Mouse (Mus musculus) spleen, postnatal 14 days (tissue): ENCODE results near the gene Rpl28.

Source experiments
- DNase-seq, 2 experiments: peaks; one replicate each; pipeline ENCODE4 v3.0.0; 2021 to 2022; ENCODE audit warnings: low spot score in 2 of 2

Gene Rpl28

GRCm38 (mm10) chr7:4835631-4836327 is 43.1 kb downstream of the Rpl28 start:
- no peak for DNase-seq

DNA sequence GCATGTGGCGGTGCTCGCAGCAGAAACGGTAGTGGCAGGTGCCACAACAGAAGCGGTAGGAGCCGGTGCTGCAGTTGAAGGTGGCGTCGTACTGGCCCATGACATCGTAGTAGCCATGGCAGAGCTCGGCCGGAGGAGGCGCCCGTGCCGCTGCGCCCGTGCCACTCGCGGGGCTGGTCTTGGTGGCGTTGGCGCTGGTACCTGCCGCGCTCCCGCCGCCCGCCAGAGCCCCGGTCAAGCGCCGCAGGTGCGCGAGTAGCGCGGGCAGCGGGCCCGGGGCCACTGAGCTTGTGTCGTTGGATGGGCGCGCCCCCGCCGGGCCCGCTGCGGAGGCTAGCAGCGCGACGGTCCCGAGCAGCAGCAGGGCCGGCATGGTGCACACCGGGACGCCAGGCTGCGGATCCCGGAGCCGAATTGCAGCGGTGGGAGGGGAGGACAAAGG is 43.7 kb downstream of the Rpl28 start:
- peak in 1 of 2 experiments; percentile 43 for DNase-seq

- DNase-seq, result no peak
Observed at GRCm38 (mm10) chr7:4837639-4838038, 45.0 kb downstream of the Rpl28 start.

DNA sequence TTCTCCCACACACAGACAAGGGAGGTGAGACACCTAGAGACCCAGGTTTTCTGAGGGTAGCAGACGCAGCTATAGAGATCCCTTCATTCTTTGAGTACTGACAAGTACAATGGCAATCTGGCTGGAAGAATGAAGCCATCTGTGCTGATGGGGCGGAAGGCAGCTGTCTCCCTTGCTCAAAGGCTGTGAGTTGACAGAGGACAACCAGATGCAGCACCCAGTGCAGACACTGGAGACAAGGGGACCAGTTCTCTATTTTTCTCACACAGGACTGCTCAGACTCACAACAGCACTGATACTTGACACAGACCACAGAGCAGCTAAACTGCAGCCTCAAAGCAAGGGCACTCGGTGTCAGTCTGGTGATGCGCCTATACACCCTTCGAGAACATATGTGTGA is 49.4 kb downstream of the Rpl28 start:
- DNase-seq, result no peak

DNA sequence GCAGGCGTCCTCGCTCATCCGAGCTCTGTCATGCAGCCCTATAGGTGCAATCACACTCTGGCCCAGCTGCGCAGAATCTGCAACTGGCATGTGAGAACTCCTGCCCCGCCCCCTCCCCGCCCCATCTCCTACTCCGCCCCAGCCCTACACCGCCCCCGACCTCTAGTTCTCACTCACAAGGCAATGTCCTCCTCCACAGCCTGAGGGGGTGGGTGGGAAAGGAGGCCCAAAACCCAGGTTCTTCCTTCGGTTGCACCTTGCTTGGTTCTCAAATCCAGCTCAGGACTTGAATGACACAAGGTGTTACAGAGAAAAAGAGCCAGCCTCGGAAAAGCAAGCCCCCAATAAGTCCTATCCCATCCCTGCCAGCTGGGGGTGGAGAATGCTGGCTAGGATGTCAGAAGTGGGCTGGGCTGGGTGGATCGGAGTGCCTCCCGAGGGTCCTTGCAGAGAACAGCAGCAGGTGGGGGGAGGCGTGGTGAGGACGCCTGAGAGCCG is 50.0 kb downstream of the Rpl28 start:
- no peak for DNase-seq

- DNase-seq, result no peak
Observed at GRCm38 (mm10) chr7:4843604-4844244, 51.0 kb downstream of the Rpl28 start.

DNA sequence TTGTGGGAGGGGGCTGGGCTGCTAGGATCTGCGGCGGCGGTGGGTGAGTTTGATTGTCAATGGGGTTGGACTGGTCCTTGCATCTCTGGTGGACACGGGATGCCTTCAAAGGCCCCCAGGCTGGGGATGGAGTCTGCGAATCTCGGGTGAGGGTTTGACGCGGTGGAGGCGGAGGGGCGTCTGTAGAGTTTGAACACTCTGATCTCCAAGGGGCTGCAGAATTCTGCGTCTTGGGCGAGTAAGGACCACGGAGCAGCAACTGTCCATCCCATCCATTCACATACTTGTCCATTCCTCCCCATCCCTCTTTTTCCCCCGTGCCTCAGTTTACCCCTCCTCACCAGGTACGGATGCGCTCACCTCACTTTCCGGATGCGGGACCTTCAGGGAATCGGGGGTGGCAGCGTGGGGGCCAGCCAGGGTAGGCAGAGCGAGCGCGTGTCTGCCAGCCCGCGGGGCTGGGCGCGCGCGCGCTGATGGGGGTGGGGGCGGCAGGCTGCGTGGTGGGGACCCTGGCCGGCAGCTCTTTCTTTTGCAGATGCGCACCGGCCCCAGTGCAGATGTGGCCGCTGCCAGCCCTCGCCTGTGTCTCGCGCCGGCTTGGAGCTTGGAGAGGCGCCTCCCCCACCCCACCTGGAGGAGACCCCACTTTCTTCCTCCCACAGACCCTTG is 51.7 kb downstream of the Rpl28 start, which contains the start of gene Shisa7:
Gene Shisa7, minus strand, starts transcription at position 452 of the 672 bp plus-strand sequence.
- no peak for DNase-seq
